Mouse (Mus musculus) thymus, adult 2 months (tissue): ENCODE data around the gene Pitpnb.

Source experiments
- CTCF ChIP-seq: fragments of 200-500 bp; IDR thresholded peaks from 2 replicates; pipeline ENCODE4 v1.5.1; 2012; ENCODE audit warnings: mild to moderate bottlenecking, control low read depth, low read length, moderate library complexity, borderline replicate concordance; ENCODE audit not compliant: control insufficient read depth, poor library complexity, insufficient read depth; ENCODE audit errors: extremely low read depth
- POLR2A ChIP-seq: fragments of 200-500 bp; IDR thresholded peaks from 2 replicates; pipeline ENCODE4 v1.6.1; 2012; ENCODE audit warnings: mild to moderate bottlenecking, low read length, control low read depth, moderate library complexity; ENCODE audit not compliant: control insufficient read depth, poor library complexity, insufficient read depth; ENCODE audit errors: extremely low read depth

GRCm38 (mm10) chr5:111420011-111420691 is 89.6 kb downstream of the Pitpnb start:
- TF ChIP-seq POLR2A: no peak
- TF ChIP-seq CTCF: no peak
